ENCODE assay signal across 8 mouse cellular contexts in the genomic region with DNA sequence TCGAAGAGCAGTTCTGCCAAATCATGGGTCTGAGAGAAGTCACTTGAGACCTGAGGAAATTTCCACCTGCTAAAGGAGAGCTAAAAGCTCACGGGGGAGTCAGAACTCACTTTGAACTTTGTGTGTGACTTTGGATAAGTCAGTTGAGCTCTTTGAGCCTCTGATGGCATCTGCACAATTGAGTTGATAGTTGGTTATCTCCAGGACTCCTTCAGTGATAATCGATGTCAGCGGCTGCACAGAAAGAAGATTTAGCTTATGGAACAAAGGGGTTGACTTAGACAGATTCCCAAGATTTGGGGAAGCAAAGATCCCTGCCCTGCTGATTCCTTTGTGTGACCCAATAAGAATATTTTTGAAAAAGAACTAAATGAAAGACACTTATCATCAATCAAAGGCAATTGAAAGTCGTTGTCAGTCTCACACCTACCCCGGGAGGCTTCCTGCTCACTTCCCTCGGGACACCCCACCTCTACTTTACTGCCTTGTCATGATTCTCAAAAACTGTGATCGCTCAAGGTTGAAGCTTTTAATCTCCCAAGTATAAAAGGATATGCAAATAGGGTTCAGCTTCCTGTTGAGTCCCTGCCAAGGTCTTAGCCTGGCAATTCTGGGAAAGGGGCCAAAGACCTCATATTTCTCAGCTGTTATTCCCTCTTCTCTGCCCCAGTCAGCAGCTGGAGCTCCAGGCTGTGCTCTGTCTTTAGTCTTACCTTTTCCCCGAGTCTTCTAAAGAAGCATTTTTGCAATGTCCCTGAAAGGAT.
DNase-seq lines count a peak whose midpoint lies in the region; ATAC-seq and TF ChIP-seq lines count a peak whose summit lies in the region.

No protein-coding gene starts in this region.

- no peaks in the 10 kb centered on the region for H3K9me3 ChIP-seq in heart, embryonic 10.5 days
- no peaks in the 10 kb centered on the region for H3K9me3 ChIP-seq in MEL (replicated peaks; ENCODE audit: insufficient read depth, low read length)
- H3K9me3 ChIP-seq in hindbrain, embryonic 14.5 days (ENCODE audit: control insufficient read depth, low read length): no peaks in the 10 kb centered on the region
- no peaks in the 10 kb centered on the region for H3K9me3 ChIP-seq in lung, embryonic 15.5 days

- 15% methylated on average over 9 of the region's 9 CpGs for WGBS in heart, embryonic 10.5 days
- 20% methylated on average over 9 of the region's 9 CpGs for WGBS in hindbrain, embryonic 14.5 days
- WGBS in lung, embryonic 15.5 days: 13% methylated on average over 9 of the region's 9 CpGs
- WGBS in small intestine, adult 2 months: 5% methylated on average over 9 of the region's 9 CpGs

- no peak for TF ChIP-seq RAD21 in MEL (IDR thresholded peaks at IDR 0.05; ENCODE audit: low read depth, low read length)

- no peaks in the 10 kb centered on the region for H3K36me3 ChIP-seq in heart, embryonic 10.5 days
- peaks cover 0 to 21% of the 10 kb centered on the region in 2 experiments; a peak in 2 of 4 replicates for H3K36me3 ChIP-seq in MEL (ENCODE audit: control insufficient read depth in 1 of 2, insufficient read depth in 2 of 2, low read length in 2 of 2)
- no peaks in the 10 kb centered on the region for H3K36me3 ChIP-seq in hindbrain, embryonic 14.5 days (replicated peaks; ENCODE audit: control insufficient read depth, insufficient read depth)
- H3K36me3 ChIP-seq in lung, embryonic 15.5 days: no peaks in the 10 kb centered on the region
- no peaks in the 10 kb centered on the region for H3K36me3 ChIP-seq in small intestine, adult 2 months (ENCODE audit: control insufficient read depth, insufficient read depth, low read length)

- TF ChIP-seq CTCF in MEL (IDR thresholded peaks at IDR 0.05 in 2 of 3, conservative IDR thresholded peaks at IDR 0.05 in 1 of 3; ENCODE audit: control insufficient read depth in 1 of 3, insufficient read depth in 1 of 3, low read depth in 2 of 3, low read length in 3 of 3, poor library complexity in 1 of 3, severe bottlenecking in 1 of 3): no peak
- TF ChIP-seq CTCF in small intestine, adult 2 months (IDR thresholded peaks at IDR 0.05; ENCODE audit: extremely low read depth, insufficient read length, insufficient replicate concordance, low read depth, low read length): no peak

- peak; percentile 32 to 57; a peak in 2 of 4 replicates for TF ChIP-seq EP300 in MEL (IDR thresholded peaks at IDR 0.05; ENCODE audit: low read depth in 1 of 2, low read length in 2 of 2)

- H3K4me3 ChIP-seq in heart, embryonic 10.5 days: no peak overlapping the region
- no peak overlapping the region for H3K4me3 ChIP-seq in MEL (ENCODE audit: control insufficient read depth in 1 of 2, insufficient read depth in 1 of 2, low read depth in 2 of 2, low read length in 2 of 2)
- no peak overlapping the region for H3K4me3 ChIP-seq in hindbrain, embryonic 14.5 days (replicated peaks; ENCODE audit: low read length)
- no peak overlapping the region for H3K4me3 ChIP-seq in lung, embryonic 15.5 days
- no peak overlapping the region for H3K4me3 ChIP-seq in small intestine, adult 2 months (ENCODE audit: low read depth, low read length)

- peaks cover 27% of the 10 kb centered on the region for H3K4me1 ChIP-seq in heart, embryonic 10.5 days
- H3K4me1 ChIP-seq in MEL (ENCODE audit: control insufficient read depth in 1 of 2, insufficient read depth in 2 of 2, low read length in 2 of 2): peaks cover 5 to 22% of the 10 kb centered on the region in 2 experiments; a peak in 3 of 4 replicates
- peaks cover 5% of the 10 kb centered on the region for H3K4me1 ChIP-seq in hindbrain, embryonic 14.5 days (replicated peaks; ENCODE audit: control insufficient read depth, insufficient read depth, low read length)
- H3K4me1 ChIP-seq in lung, embryonic 15.5 days: peaks cover 48% of the 10 kb centered on the region
- peaks cover 19% of the 10 kb centered on the region; the same call in 1 of the 2 replicates for H3K4me1 ChIP-seq in small intestine, adult 2 months (ENCODE audit: control insufficient read depth, insufficient read depth, insufficient read length, low read length)

- DNase-seq in heart, adult 18-20 months: peak; percentile 52 to 61
- DNase-seq in heart, embryonic 10.5 days (ENCODE audit: low spot score): no peak
- peak; percentile 84 for DNase-seq in MEL (ENCODE audit: low read depth, low spot score)
- DNase-seq in hindbrain, embryonic 14.5 days (ENCODE audit: low spot score): peak; percentile 78
- DNase-seq in B cell, adult 2 months: no peak

- H3K4me2 ChIP-seq in hindbrain, embryonic 14.5 days (replicated peaks): no peak overlapping the region
- peak overlapping the region; percentile 13; the same call in 1 of the 2 replicates for H3K4me2 ChIP-seq in lung, embryonic 15.5 days

- H3K27ac ChIP-seq in heart, embryonic 10.5 days: no peak overlapping the region
- H3K27ac ChIP-seq in MEL (ENCODE audit: control insufficient read depth, low read depth, low read length): no peak overlapping the region
- no peak overlapping the region for H3K27ac ChIP-seq in hindbrain, embryonic 14.5 days
- H3K27ac ChIP-seq in lung, embryonic 15.5 days: peak overlapping the region; percentile 56
- peak overlapping the region; percentile 79 for H3K27ac ChIP-seq in small intestine, adult 2 months (ENCODE audit: insufficient read depth, low read depth, low read length)

- no peak for TF ChIP-seq POLR2A in MEL (IDR thresholded peaks at IDR 0.05; ENCODE audit: control insufficient read depth in 1 of 2, insufficient read depth in 1 of 2, low read depth in 1 of 2, low read length in 2 of 2, poor library complexity in 1 of 2)
- TF ChIP-seq POLR2A in small intestine, adult 2 months (IDR thresholded peaks at IDR 0.05; ENCODE audit: low read depth, low read length): no peak

- no peak overlapping the region for H3K9ac ChIP-seq in MEL (ENCODE audit: control insufficient read depth, low read depth, low read length, poor library complexity, severe bottlenecking)
- H3K9ac ChIP-seq in hindbrain, embryonic 14.5 days: no peak overlapping the region
- H3K9ac ChIP-seq in lung, embryonic 15.5 days: no peak overlapping the region

- no peaks in the 10 kb centered on the region for H3K79me2 ChIP-seq in MEL (ENCODE audit: control insufficient read depth, insufficient read depth, low read length, poor library complexity)

- H3K27me3 ChIP-seq in heart, embryonic 10.5 days (ENCODE audit: insufficient read depth, poor library complexity, severe bottlenecking): no peaks in the 10 kb centered on the region
- H3K27me3 ChIP-seq in MEL (ENCODE audit: control insufficient read depth in 1 of 2, insufficient read depth in 2 of 2, low read length in 2 of 2): peaks cover 0 to 2% of the 10 kb centered on the region in 2 experiments; a peak in 1 of 4 replicates
- no peaks in the 10 kb centered on the region for H3K27me3 ChIP-seq in hindbrain, embryonic 14.5 days (ENCODE audit: control insufficient read depth, insufficient read depth, low read length)
- no peaks in the 10 kb centered on the region for H3K27me3 ChIP-seq in lung, embryonic 15.5 days
- no peaks in the 10 kb centered on the region for H3K27me3 ChIP-seq in small intestine, adult 2 months (ENCODE audit: control insufficient read depth, insufficient read depth, low read length)

- peak; percentile 77 for ATAC-seq in common myeloid progenitor, adult 5-6 weeks (replicated peaks; ENCODE audit: low read depth, poor library complexity, severe bottlenecking)
- peak; percentile 48; the same call in 1 of the 2 replicates for ATAC-seq in hindbrain, embryonic 14.5 days (ENCODE audit: low FRiP score)
- peak; percentile 69 for ATAC-seq in lung, embryonic 15.5 days (ENCODE audit: borderline replicate concordance, extremely low read depth, low FRiP score, low TSS enrichment)

TF ChIP-seq in MEL, 35 proteins besides CTCF, POLR2A, EP300 and RAD21:
- TF ChIP-seq TCF12 (IDR thresholded peaks at IDR 0.05; ENCODE audit: low read depth, low read length): peak; percentile 49
- peak; percentile 78 for TF ChIP-seq RCOR1 (IDR thresholded peaks at IDR 0.05; ENCODE audit: low read depth, low read length)
- no peak for TF ChIP-seq ELF1 (IDR thresholded peaks at IDR 0.05; ENCODE audit: low read depth, low read length)
- no peak for TF ChIP-seq USF1 (IDR thresholded peaks at IDR 0.05; ENCODE audit: low read depth, low read length)
- TF ChIP-seq ZMIZ1 (IDR thresholded peaks at IDR 0.05; ENCODE audit: low read depth, low read length): no peak
- no peak for TF ChIP-seq CHD1 (IDR thresholded peaks at IDR 0.05; ENCODE audit: low read depth, low read length)
- 0 out of 2 replicates have a peak, but pooled peaks have one; percentile 41 for TF ChIP-seq GATA1 (IDR thresholded peaks at IDR 0.05; ENCODE audit: low read depth, low read length)
- TF ChIP-seq ETS1 (IDR thresholded peaks at IDR 0.05; ENCODE audit: low read depth, low read length): peak; percentile 99
- no peak for TF ChIP-seq NELFE (IDR thresholded peaks at IDR 0.05; ENCODE audit: low read depth, low read length)

Comparison
In these comparisons a context has a peak if more than half of its experiments do, and no peak if none do; other contexts are left out.
1. DNase-seq: peak in heart, adult 18-20 months (2 of 2), MEL (single experiment) and hindbrain, embryonic 14.5 days (single experiment); none in heart, embryonic 10.5 days (single experiment) and B cell, adult 2 months (0 of 2).
2. H3K27ac ChIP-seq: peak in lung, embryonic 15.5 days (single experiment) and small intestine, adult 2 months (single experiment); none in heart, embryonic 10.5 days (single experiment), MEL (single experiment) and hindbrain, embryonic 14.5 days (single experiment).
3. Peak in every context shown above with its lines, with median percentiles within 50 percentile points of each other: ATAC-seq.